Mouse (Mus musculus) embryonic facial prominence, embryonic 11.5 days (tissue): ENCODE data around the gene Zfp667. TPM values are rescaled to one million over a fixed set of nuclear protein-coding genes. Genes with fewer than 3 reads are reported as not detected.
"Not testable (repeated sequence)": the region's sequence is repeated elsewhere in the genome, so short reads cannot be mapped to it uniquely, and the experiment has no call there.

Experiments used
- ATAC-seq: fragments of 200-750 bp; cut with Nextera tagmentation; replicated peaks from 2 replicates; pipeline ENCODE4 v1.8.0; 2017; ENCODE audit warnings: low read depth; ENCODE audit not compliant: insufficient number of reproducible peaks, low FRiP score, low TSS enrichment
- DNase-seq: peaks from one replicate; pipeline ENCODE4 v3.0.0-alpha.2; 2015; ENCODE audit warnings: low spot score
- H3K27ac ChIP-seq: fragments of 300-500 bp; sonication (generic); replicated peaks from 2 replicates; pipeline ENCODE4 v1.5.1; 2014; ENCODE audit warnings: mild to moderate bottlenecking, low read depth, low read length, control low read depth
- H3K27me3 ChIP-seq: fragments of 300-500 bp; sonication (generic); 2 replicates; pipeline ENCODE4 v1.6.1; 2014; ENCODE audit warnings: mild to moderate bottlenecking, low read length, moderate library complexity, mixed read lengths; ENCODE audit not compliant: control insufficient read depth, insufficient read depth
- H3K36me3 ChIP-seq: fragments of 300-500 bp; sonication (generic); replicated peaks from 2 replicates; pipeline ENCODE4 v1.6.1; 2014; ENCODE audit warnings: low read depth, mild to moderate bottlenecking, low read length, moderate library complexity, mixed read lengths; ENCODE audit not compliant: control insufficient read depth, insufficient read depth
- H3K4me1 ChIP-seq: fragments of 300-500 bp; sonication (generic); 2 replicates; pipeline ENCODE4 v1.6.1; 2014; ENCODE audit warnings: low read length, mixed read lengths; ENCODE audit not compliant: control insufficient read depth, insufficient read depth
- H3K4me2 ChIP-seq: fragments of 300-500 bp; sonication (generic); 2 replicates; pipeline ENCODE4 v1.6.1; 2014; ENCODE audit warnings: low read depth, mild to moderate bottlenecking, control low read depth, low read length, moderate library complexity
- H3K4me3 ChIP-seq: fragments of 300-500 bp; sonication (generic); 2 replicates; pipeline ENCODE4 v1.5.1; 2014; ENCODE audit warnings: low read depth, low read length, control low read depth
- H3K9ac ChIP-seq: fragments of 300-500 bp; sonication (generic); replicated peaks from 2 replicates; pipeline ENCODE4 v1.6.1; 2014; ENCODE audit warnings: mild to moderate bottlenecking, control low read depth, low read length
- H3K9me3 ChIP-seq: fragments of 300-500 bp; sonication (generic); replicated peaks from 2 replicates; pipeline ENCODE4 v1.6.1; 2016; ENCODE audit warnings: mild to moderate bottlenecking, low read length, inconsistent platforms, mixed read lengths; ENCODE audit not compliant: control insufficient read depth
- WGBS: fragments of 180-500 bp; shearing (Covaris S2); extraction: QIAGEN DNeasy Blood & Tissue Kit; methylation state at CpG from one replicate; pipeline ENCODE4 v1.1.7; 2014; 5-methylcytosine and 5-hydroxymethylcytosine counted together
- polyA plus RNA-seq: library from polyadenylated mRNA; unstranded; fragments of >200 nt; fragmentation: Nextera tagmentation; extraction: Ambion mirVana; gene quantifications from 2 replicates; pipeline ENCODE4 v1.2.1, GENCODE M21; 2014

The Zfp667 gene
- polyA plus RNA-seq, 1 experiment from 2014 or later: 7.4 TPM

- no peaks in the 10 kb centered on the region for H3K9me3 ChIP-seq
- ATAC-seq: no peak
- H3K4me1 ChIP-seq: no peaks in the 10 kb centered on the region
Observed at GRCm38 (mm10) chr7:6258232-6259220, 27.9 kb upstream of the Zfp667 start.

DNA sequence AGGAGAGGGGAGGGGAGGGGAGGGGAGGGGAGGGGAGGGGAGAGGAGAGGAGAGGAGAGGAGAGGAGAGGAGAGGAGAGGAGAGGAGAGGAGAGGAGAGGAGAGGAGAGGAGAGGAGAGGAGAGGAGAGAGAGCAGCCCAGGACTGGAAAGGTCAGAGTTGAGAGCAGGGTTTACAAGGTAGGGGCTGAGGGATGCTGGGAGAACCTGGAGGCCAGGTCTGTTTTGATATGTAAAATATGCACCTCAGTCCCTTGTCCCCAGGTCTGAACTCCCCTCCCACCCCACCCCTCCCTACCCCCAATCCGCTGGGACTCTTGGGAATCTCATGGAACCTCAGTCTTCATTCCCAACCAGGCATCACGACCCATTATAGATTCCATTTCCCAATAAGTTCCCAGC lies 26.4 kb upstream of the Zfp667 start:
- not testable (repeated sequence) for H3K4me2 ChIP-seq, H3K4me3 ChIP-seq, DNase-seq, H3K27me3 ChIP-seq, H3K36me3 ChIP-seq, H3K9ac ChIP-seq, ATAC-seq, H3K27ac ChIP-seq, H3K9me3 ChIP-seq, H3K4me1 ChIP-seq
- WGBS: 62% methylated on average over 2 of the region's 2 CpGs

More at GRCm38 (mm10) chr7:6258232-6259220, 27.9 kb upstream of the Zfp667 start:
- Histone ChIP-seq H3K4me3 (no peak overlapping the region), H3K9ac (no peak overlapping the region), H3K27ac (no peak overlapping the region), H3K4me2 (no peak overlapping the region), H3K36me3 (no peaks in the 10 kb centered on the region), H3K27me3 (no peaks in the 10 kb centered on the region)
- WGBS: 37% methylated on average over 16 of the region's 16 CpGs
- DNase-seq: no peak

GRCm38 (mm10) chr7:6262120-6262519 lies 24.3 kb upstream of the Zfp667 start:
- no peaks in the 10 kb centered on the region for H3K4me1 ChIP-seq
- no peak for ATAC-seq
- H3K9me3 ChIP-seq: no peaks in the 10 kb centered on the region
- no peak for DNase-seq
- no peak overlapping the region for H3K4me3 ChIP-seq
- H3K27me3 ChIP-seq: no peaks in the 10 kb centered on the region
- H3K27ac ChIP-seq: no peak overlapping the region
- H3K36me3 ChIP-seq: no peaks in the 10 kb centered on the region
- no peak overlapping the region for H3K4me2 ChIP-seq
- 91% methylated on average over 3 of the region's 3 CpGs for WGBS
- no peak overlapping the region for H3K9ac ChIP-seq

DNA sequence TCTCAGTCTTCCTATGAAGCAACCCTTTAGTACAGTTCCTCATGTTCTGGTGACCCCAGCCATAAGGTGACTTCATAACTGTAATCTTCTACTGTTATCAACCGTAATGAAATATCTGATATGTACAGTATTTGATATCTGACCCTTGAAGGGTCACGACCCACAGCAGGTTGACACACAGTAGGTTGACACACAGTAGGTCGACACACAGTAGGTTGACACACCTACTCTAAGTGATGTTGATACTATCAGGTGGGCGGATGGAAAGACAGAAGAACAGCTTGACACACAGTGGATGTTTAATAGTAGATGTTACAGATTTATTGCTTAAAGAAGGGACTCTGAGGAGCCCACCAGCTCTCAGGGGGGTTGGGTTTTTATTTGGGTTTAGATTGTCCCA lies 23.4 kb upstream of the Zfp667 start:
- no peak for ATAC-seq
- WGBS: 87% methylated on average over 4 of the region's 4 CpGs

GRCm38 (mm10) chr7:6265695-6266094 lies 20.7 kb upstream of the Zfp667 start:
- H3K27ac ChIP-seq: no peak overlapping the region

More for the DNA sequence above, 23.4 kb upstream of the Zfp667 start:
- Histone ChIP-seq H3K36me3 (no peaks in the 10 kb centered on the region), H3K27ac (no peak overlapping the region), H3K4me2 (no peak overlapping the region), H3K4me3 (no peak overlapping the region), H3K4me1 (no peaks in the 10 kb centered on the region), H3K9me3 (no peaks in the 10 kb centered on the region), H3K27me3 (no peaks in the 10 kb centered on the region), H3K9ac (no peak overlapping the region)
- no peak for DNase-seq

DNA sequence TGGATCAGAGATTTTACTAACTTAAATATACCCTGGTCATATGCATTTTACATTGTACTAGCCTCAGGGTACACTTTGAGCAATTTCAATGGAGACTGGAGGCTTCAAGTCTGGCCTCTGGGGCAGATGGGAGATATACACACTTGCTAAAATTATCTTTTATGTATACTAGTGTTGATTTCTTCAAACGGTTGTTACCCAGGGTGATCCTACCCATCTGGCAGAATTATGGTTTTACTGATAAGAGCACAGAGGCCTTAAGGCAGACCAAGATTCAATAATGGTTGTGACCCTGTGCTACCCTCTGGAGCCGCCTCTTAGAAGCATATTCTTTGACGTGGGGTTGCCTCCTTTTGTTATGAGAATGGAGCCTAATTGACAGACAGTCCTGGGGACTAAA lies 8.5 kb upstream of the Zfp667 start:
- H3K9ac ChIP-seq: no peak overlapping the region
- H3K27ac ChIP-seq: no peak overlapping the region
- H3K4me2 ChIP-seq: no peak overlapping the region
- ATAC-seq (no peak), DNase-seq (no peak)
- H3K36me3 ChIP-seq: no peaks in the 10 kb centered on the region
- no peaks in the 10 kb centered on the region for H3K4me1 ChIP-seq
- no peak overlapping the region for H3K4me3 ChIP-seq
- H3K9me3 ChIP-seq: no peaks in the 10 kb centered on the region
- WGBS: 80% methylated on average over 3 of the region's 3 CpGs
- no peaks in the 10 kb centered on the region for H3K27me3 ChIP-seq

More at GRCm38 (mm10) chr7:6265695-6266094, 20.7 kb upstream of the Zfp667 start:
- H3K9ac ChIP-seq: no peak overlapping the region
- no peak overlapping the region for H3K4me3 ChIP-seq
- no peaks in the 10 kb centered on the region for H3K27me3 ChIP-seq
- WGBS: 64% methylated on average over 8 of the region's 8 CpGs
- DNase-seq (no peak), ATAC-seq (no peak)
- H3K4me2 ChIP-seq: no peak overlapping the region
- H3K9me3 ChIP-seq: no peaks in the 10 kb centered on the region
- no peaks in the 10 kb centered on the region for H3K4me1 ChIP-seq
- H3K36me3 ChIP-seq: no peaks in the 10 kb centered on the region

- DNase-seq: peak; percentile 87
- ATAC-seq: no peak
- Histone ChIP-seq H3K27me3 (no peaks in the 10 kb centered on the region), H3K4me3 (peak overlapping the region; percentile 45), H3K9ac (no peak overlapping the region; the same call in 1 of the 2 replicates), H3K4me1 (no peaks in the 10 kb centered on the region), H3K4me2 (peak overlapping the region; percentile 51), H3K36me3 (no peaks in the 10 kb centered on the region), H3K27ac (no peak overlapping the region), H3K9me3 (no peaks in the 10 kb centered on the region)
- 3% methylated on average over 1 of the region's 1 CpGs for WGBS
Observed at GRCm38 (mm10) chr7:6282749-6283148, 3.6 kb upstream of the Zfp667 start.

GRCm38 (mm10) chr7:6283451-6284075 lies 2.8 kb upstream of the Zfp667 start:
- peak overlapping the region; percentile 45 for H3K4me3 ChIP-seq
- H3K27me3 ChIP-seq: no peaks in the 10 kb centered on the region
- no peaks in the 10 kb centered on the region for H3K36me3 ChIP-seq
- WGBS: 1% methylated on average over 23 of the region's 23 CpGs
- DNase-seq (peak; percentile 93), ATAC-seq (peak; percentile 64)
- H3K27ac ChIP-seq: no peak overlapping the region
- no peaks in the 10 kb centered on the region for H3K9me3 ChIP-seq
- peak overlapping the region; percentile 59 for H3K9ac ChIP-seq
- H3K4me2 ChIP-seq: peak overlapping the region; percentile 51
- H3K4me1 ChIP-seq: no peaks in the 10 kb centered on the region
